In the genomic region with DNA sequence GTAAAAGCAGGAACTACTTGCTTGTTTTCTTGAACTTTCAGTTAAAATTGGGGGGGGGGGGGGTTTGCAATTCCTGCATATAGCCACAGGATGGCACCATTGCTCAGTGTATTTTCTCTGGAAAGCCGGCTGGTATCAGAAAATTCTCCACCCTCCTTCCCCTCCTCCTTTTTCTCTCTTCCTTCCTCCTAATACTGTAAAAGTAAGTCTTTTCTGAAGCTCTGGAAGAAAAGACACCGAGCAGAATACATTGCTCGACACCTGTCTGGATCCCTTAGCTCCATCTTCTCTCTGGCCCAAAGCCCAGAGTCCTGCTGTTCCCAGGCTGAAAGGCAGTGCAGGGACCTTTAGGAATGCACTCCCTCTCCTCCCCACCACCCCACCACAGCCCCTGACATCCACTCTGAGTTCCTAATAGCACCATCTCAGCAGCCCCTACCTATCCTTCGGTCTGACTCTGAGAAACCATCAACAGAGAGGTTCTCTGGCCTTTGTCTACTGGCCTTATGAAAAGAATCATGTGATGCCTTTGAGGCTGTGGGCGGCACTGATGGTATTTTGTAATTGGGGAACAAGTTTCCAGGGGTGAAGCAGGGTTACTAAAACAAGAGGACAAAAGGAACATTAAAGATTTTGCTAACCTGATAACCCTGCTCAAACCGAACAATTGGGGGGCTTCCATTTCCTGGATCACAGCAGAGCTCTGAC, we compare ENCODE assay signal across 8 mouse cellular contexts.
A peak's percentile ranks its signal among the peaks of the same experiment; 100 is the strongest.
DNase-seq lines count a peak whose midpoint lies in the region; ATAC-seq and TF ChIP-seq lines count a peak whose summit lies in the region.

No protein-coding gene starts in this region.

- H3K4me1 ChIP-seq in embryonic facial prominence, embryonic 15.5 days = peaks cover 31% of the 10 kb centered on the region
- H3K4me1 ChIP-seq in hindbrain, embryonic 13.5 days (replicated peaks) = peaks cover 15% of the 10 kb centered on the region
- peaks cover 14% of the 10 kb centered on the region for H3K4me1 ChIP-seq in small intestine, adult 2 months (ENCODE audit: control insufficient read depth, insufficient read depth, insufficient read length, low read length)

- ATAC-seq in embryonic facial prominence, embryonic 15.5 days (ENCODE audit: insufficient number of reproducible peaks, low FRiP score, low TSS enrichment, low read depth) = no peak
- ATAC-seq in hindbrain, embryonic 13.5 days (ENCODE audit: low FRiP score) = peak; percentile 55

- DNase-seq in adrenal gland, adult 2 months = peak; percentile 49
- no peak for DNase-seq in adrenal gland, adult 8-10 months
- peak; percentile 77 for DNase-seq in Muller cell, postnatal 12 days (ENCODE audit: inconsistent ontology term)
- peak; percentile 40 for DNase-seq in lung, postnatal 14 days
- no peak for DNase-seq in right cerebral cortex, adult 2 months (ENCODE audit: low spot score in 2 of 2)

- no peaks in the 10 kb centered on the region for H3K9me3 ChIP-seq in embryonic facial prominence, embryonic 15.5 days (replicated peaks)
- no peaks in the 10 kb centered on the region for H3K9me3 ChIP-seq in hindbrain, embryonic 13.5 days

- H3K36me3 ChIP-seq in embryonic facial prominence, embryonic 15.5 days = no peaks in the 10 kb centered on the region
- no peaks in the 10 kb centered on the region for H3K36me3 ChIP-seq in hindbrain, embryonic 13.5 days
- H3K36me3 ChIP-seq in small intestine, adult 2 months (ENCODE audit: control insufficient read depth, insufficient read depth, low read length) = no peaks in the 10 kb centered on the region

- H3K27ac ChIP-seq in embryonic facial prominence, embryonic 15.5 days (replicated peaks) = no peak overlapping the region
- no peak overlapping the region for H3K27ac ChIP-seq in hindbrain, embryonic 13.5 days
- peak overlapping the region; percentile 42 for H3K27ac ChIP-seq in small intestine, adult 2 months (ENCODE audit: insufficient read depth, low read depth, low read length)

- no peak for TF ChIP-seq POLR2A in small intestine, adult 2 months (IDR thresholded peaks at IDR 0.05; ENCODE audit: low read depth, low read length)

- WGBS in embryonic facial prominence, embryonic 15.5 days = 22% methylated on average over 6 of the region's 6 CpGs
- WGBS in hindbrain, embryonic 13.5 days = 16% methylated on average over 6 of the region's 6 CpGs
- WGBS in small intestine, adult 2 months = 25% methylated on average over 6 of the region's 6 CpGs

- peak; percentile 39; the same call in 1 of the 2 replicates for TF ChIP-seq CTCF in small intestine, adult 2 months (IDR thresholded peaks at IDR 0.05; ENCODE audit: extremely low read depth, insufficient read length, insufficient replicate concordance, low read depth, low read length)

- no peak overlapping the region for H3K9ac ChIP-seq in embryonic facial prominence, embryonic 15.5 days
- H3K9ac ChIP-seq in hindbrain, embryonic 13.5 days = peak overlapping the region; percentile 55; the same call in 1 of the 2 replicates

- no peaks in the 10 kb centered on the region for H3K27me3 ChIP-seq in embryonic facial prominence, embryonic 15.5 days
- H3K27me3 ChIP-seq in hindbrain, embryonic 13.5 days = no peaks in the 10 kb centered on the region
- no peaks in the 10 kb centered on the region for H3K27me3 ChIP-seq in small intestine, adult 2 months (ENCODE audit: control insufficient read depth, insufficient read depth, low read length)

- peak overlapping the region; percentile 6; the same call in 1 of the 2 replicates for H3K4me2 ChIP-seq in embryonic facial prominence, embryonic 15.5 days (replicated peaks)
- peak overlapping the region; percentile 31; the same call in 1 of the 2 replicates for H3K4me2 ChIP-seq in hindbrain, embryonic 13.5 days

- H3K4me3 ChIP-seq in embryonic facial prominence, embryonic 15.5 days (replicated peaks) = no peak overlapping the region
- no peak overlapping the region for H3K4me3 ChIP-seq in hindbrain, embryonic 13.5 days
- no peak overlapping the region for H3K4me3 ChIP-seq in small intestine, adult 2 months (ENCODE audit: low read depth, low read length)

Comparison
In these comparisons a context has a peak if more than half of its experiments do, and no peak if none do; other contexts are left out.
1. DNase-seq: peak in adrenal gland, adult 2 months (single experiment), Muller cell, postnatal 12 days (single experiment) and lung, postnatal 14 days (single experiment); none in adrenal gland, adult 8-10 months (single experiment) and right cerebral cortex, adult 2 months (0 of 2).